Mouse (Mus musculus): Measurements from ENCODE around the gene Tubal3.

The Tubal3 gene

GRCm38 (mm10) chr13:3899301-3899700 is 18.8 kb upstream of the Tubal3 start:
- Histone ChIP-seq H3K27me3 (ENCODE audit: insufficient read depth, low read length) (no peaks in the 10 kb centered on the region), H3K36me3 (ENCODE audit: insufficient read depth, low read length) (peaks cover 71% of the 10 kb centered on the region), H3K9me3 (ENCODE audit: low read length) (peaks cover 10% of the 10 kb centered on the region), H3K4me1 (replicated peaks; ENCODE audit: low read depth, low read length) (peaks cover 9% of the 10 kb centered on the region), H3K4me3 (replicated peaks; ENCODE audit: low read length) (no peak overlapping the region)
- TF ChIP-seq NANOG (IDR thresholded peaks at IDR 0.05; ENCODE audit: borderline replicate concordance, low read length): no peak
- TF ChIP-seq POU5F1 (IDR thresholded peaks at IDR 0.05; ENCODE audit: borderline replicate concordance, low read length): no peak
- TF ChIP-seq CTCF (conservative IDR thresholded peaks at IDR 0.05; ENCODE audit: low read length): no peak

GRCm38 (mm10) chr13:3907151-3907696 is 10.8 kb upstream of the Tubal3 start:
- Histone ChIP-seq H3K9me3 (ENCODE audit: low read length) (no peaks in the 10 kb centered on the region), H3K4me1 (replicated peaks; ENCODE audit: low read depth, low read length) (peaks cover 15% of the 10 kb centered on the region), H3K36me3 (ENCODE audit: insufficient read depth, low read length) (peaks cover 48% of the 10 kb centered on the region), H3K27me3 (ENCODE audit: insufficient read depth, low read length) (no peaks in the 10 kb centered on the region), H3K4me3 (replicated peaks; ENCODE audit: low read length) (no peak overlapping the region)
- TF ChIP-seq CTCF (conservative IDR thresholded peaks at IDR 0.05; ENCODE audit: low read length): no peak
- no peak for TF ChIP-seq NANOG (IDR thresholded peaks at IDR 0.05; ENCODE audit: borderline replicate concordance, low read length)
- no peak for TF ChIP-seq POU5F1 (IDR thresholded peaks at IDR 0.05; ENCODE audit: borderline replicate concordance, low read length)

GRCm38 (mm10) chr13:3908262-3908661 is 9.8 kb upstream of the Tubal3 start:
- Histone ChIP-seq H3K4me1 (replicated peaks; ENCODE audit: low read depth, low read length) (peaks cover 15% of the 10 kb centered on the region), H3K4me3 (replicated peaks; ENCODE audit: low read length) (no peak overlapping the region), H3K27me3 (ENCODE audit: insufficient read depth, low read length) (no peaks in the 10 kb centered on the region), H3K9me3 (ENCODE audit: low read length) (no peaks in the 10 kb centered on the region), H3K36me3 (ENCODE audit: insufficient read depth, low read length) (peaks cover 45% of the 10 kb centered on the region)
- TF ChIP-seq CTCF (conservative IDR thresholded peaks at IDR 0.05; ENCODE audit: low read length) (no peak), NANOG (IDR thresholded peaks at IDR 0.05; ENCODE audit: borderline replicate concordance, low read length) (no peak), POU5F1 (IDR thresholded peaks at IDR 0.05; ENCODE audit: borderline replicate concordance, low read length) (no peak)

- peaks cover 43% of the 10 kb centered on the region for H3K36me3 ChIP-seq (ENCODE audit: insufficient read depth, low read length)
- no peak for TF ChIP-seq CTCF (conservative IDR thresholded peaks at IDR 0.05; ENCODE audit: low read length)
- TF ChIP-seq NANOG (IDR thresholded peaks at IDR 0.05; ENCODE audit: borderline replicate concordance, low read length): no peak
- TF ChIP-seq POU5F1 (IDR thresholded peaks at IDR 0.05; ENCODE audit: borderline replicate concordance, low read length): no peak
- H3K27me3 ChIP-seq (ENCODE audit: insufficient read depth, low read length): no peaks in the 10 kb centered on the region
- H3K4me3 ChIP-seq (replicated peaks; ENCODE audit: low read length): peak overlapping the region; percentile 54
- H3K4me1 ChIP-seq (replicated peaks; ENCODE audit: low read depth, low read length): peaks cover 15% of the 10 kb centered on the region
- H3K9me3 ChIP-seq (ENCODE audit: low read length): no peaks in the 10 kb centered on the region
Measured at GRCm38 (mm10) chr13:3910356-3910755, 7.7 kb upstream of the Tubal3 start.

GRCm38 (mm10) chr13:3913504-3913903 is 4.6 kb upstream of the Tubal3 start:
- Histone ChIP-seq H3K36me3 (ENCODE audit: insufficient read depth, low read length) (peaks cover 26% of the 10 kb centered on the region), H3K4me3 (replicated peaks; ENCODE audit: low read length) (no peak overlapping the region), H3K4me1 (replicated peaks; ENCODE audit: low read depth, low read length) (peaks cover 28% of the 10 kb centered on the region), H3K9me3 (ENCODE audit: low read length) (0 out of 2 replicates have a peak, but pooled peaks cover 4% of the 10 kb centered on the region), H3K27me3 (ENCODE audit: insufficient read depth, low read length) (no peaks in the 10 kb centered on the region)
- TF ChIP-seq POU5F1 (IDR thresholded peaks at IDR 0.05; ENCODE audit: borderline replicate concordance, low read length) (no peak), NANOG (IDR thresholded peaks at IDR 0.05; ENCODE audit: borderline replicate concordance, low read length) (no peak), CTCF (conservative IDR thresholded peaks at IDR 0.05; ENCODE audit: low read length) (no peak)

GRCm38 (mm10) chr13:3924483-3924882 is 6.4 kb downstream of the Tubal3 start:
- Histone ChIP-seq H3K4me3 (replicated peaks; ENCODE audit: low read length) (no peak overlapping the region), H3K9me3 (ENCODE audit: low read length) (no peaks in the 10 kb centered on the region), H3K4me1 (replicated peaks; ENCODE audit: low read depth, low read length) (no peaks in the 10 kb centered on the region), H3K36me3 (ENCODE audit: insufficient read depth, low read length) (no peaks in the 10 kb centered on the region), H3K27me3 (ENCODE audit: insufficient read depth, low read length) (peaks cover 2% of the 10 kb centered on the region; the same call in 1 of the 2 replicates)
- TF ChIP-seq POU5F1 (IDR thresholded peaks at IDR 0.05; ENCODE audit: borderline replicate concordance, low read length): no peak
- no peak for TF ChIP-seq CTCF (conservative IDR thresholded peaks at IDR 0.05; ENCODE audit: low read length)
- no peak for TF ChIP-seq NANOG (IDR thresholded peaks at IDR 0.05; ENCODE audit: borderline replicate concordance, low read length)

- Histone ChIP-seq H3K36me3 (ENCODE audit: insufficient read depth, low read length) (no peaks in the 10 kb centered on the region), H3K4me1 (replicated peaks; ENCODE audit: low read depth, low read length) (no peaks in the 10 kb centered on the region), H3K4me3 (replicated peaks; ENCODE audit: low read length) (no peak overlapping the region), H3K27me3 (ENCODE audit: insufficient read depth, low read length) (peaks cover 2% of the 10 kb centered on the region; the same call in 1 of the 2 replicates), H3K9me3 (ENCODE audit: low read length) (no peaks in the 10 kb centered on the region)
- TF ChIP-seq NANOG (IDR thresholded peaks at IDR 0.05; ENCODE audit: borderline replicate concordance, low read length): no peak
- no peak for TF ChIP-seq CTCF (conservative IDR thresholded peaks at IDR 0.05; ENCODE audit: low read length)
Measured at GRCm38 (mm10) chr13:3925632-3926031, 7.6 kb downstream of the Tubal3 start.

- Histone ChIP-seq H3K4me3 (replicated peaks; ENCODE audit: low read length) (no peak overlapping the region), H3K36me3 (ENCODE audit: insufficient read depth, low read length) (no peaks in the 10 kb centered on the region), H3K4me1 (replicated peaks; ENCODE audit: low read depth, low read length) (no peaks in the 10 kb centered on the region), H3K9me3 (ENCODE audit: low read length) (no peaks in the 10 kb centered on the region), H3K27me3 (ENCODE audit: insufficient read depth, low read length) (peaks cover 2% of the 10 kb centered on the region; the same call in 1 of the 2 replicates)
- no peak for TF ChIP-seq CTCF (conservative IDR thresholded peaks at IDR 0.05; ENCODE audit: low read length)
- TF ChIP-seq POU5F1 (IDR thresholded peaks at IDR 0.05; ENCODE audit: borderline replicate concordance, low read length): no peak
- no peak for TF ChIP-seq NANOG (IDR thresholded peaks at IDR 0.05; ENCODE audit: borderline replicate concordance, low read length)
Measured at GRCm38 (mm10) chr13:3926046-3926445, 8.0 kb downstream of the Tubal3 start.

- Histone ChIP-seq H3K27me3 (ENCODE audit: insufficient read depth, low read length) (no peaks in the 10 kb centered on the region), H3K36me3 (ENCODE audit: insufficient read depth, low read length) (no peaks in the 10 kb centered on the region), H3K4me3 (replicated peaks; ENCODE audit: low read length) (no peak overlapping the region), H3K9me3 (ENCODE audit: low read length) (no peaks in the 10 kb centered on the region), H3K4me1 (replicated peaks; ENCODE audit: low read depth, low read length) (no peaks in the 10 kb centered on the region)
- no peak for TF ChIP-seq NANOG (IDR thresholded peaks at IDR 0.05; ENCODE audit: borderline replicate concordance, low read length)
Measured at GRCm38 (mm10) chr13:3944699-3945098, 26.6 kb downstream of the Tubal3 start.
